Mouse (Mus musculus): ENCODE measurements around the gene Pax6. TPM values are rescaled to one million over a fixed set of nuclear protein-coding genes. Genes with fewer than 3 reads are reported as not detected.

The Pax6 gene
- polyA plus RNA-seq, 1 experiment from 2014 or later, result 1.8 TPM

DNA sequence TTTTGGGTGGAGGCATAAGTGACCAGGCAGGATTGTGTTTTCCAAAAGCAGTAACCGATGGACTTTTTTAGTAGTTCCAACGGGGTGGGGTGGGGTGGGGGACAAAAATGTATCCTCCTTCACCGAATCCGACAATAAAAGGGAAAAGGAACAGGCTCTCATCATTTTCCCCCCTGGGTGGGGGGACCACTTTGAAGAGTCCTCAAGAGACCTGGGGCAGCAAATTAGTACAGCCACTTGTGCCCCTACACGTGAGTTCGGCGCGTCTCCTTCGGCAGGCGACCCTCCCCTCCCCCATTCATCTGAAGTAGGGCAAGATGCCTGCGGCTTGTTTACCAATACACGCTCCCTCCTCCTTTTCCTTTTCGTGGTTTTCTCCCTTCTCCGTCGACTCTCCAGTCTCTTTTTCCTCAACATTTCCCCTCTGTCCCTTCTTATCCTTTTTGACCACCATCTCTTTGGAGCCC is 20.6 kb downstream of the Pax6 start:
- Histone ChIP-seq H3K36me3 (ENCODE audit: control insufficient read depth, insufficient read depth, low read length) (no peaks in the 10 kb centered on the region), H3K27ac (replicated peaks; ENCODE audit: low read depth, low read length) (no peak overlapping the region)
- ATAC-seq (ENCODE audit: low read depth), result no peak

DNA sequence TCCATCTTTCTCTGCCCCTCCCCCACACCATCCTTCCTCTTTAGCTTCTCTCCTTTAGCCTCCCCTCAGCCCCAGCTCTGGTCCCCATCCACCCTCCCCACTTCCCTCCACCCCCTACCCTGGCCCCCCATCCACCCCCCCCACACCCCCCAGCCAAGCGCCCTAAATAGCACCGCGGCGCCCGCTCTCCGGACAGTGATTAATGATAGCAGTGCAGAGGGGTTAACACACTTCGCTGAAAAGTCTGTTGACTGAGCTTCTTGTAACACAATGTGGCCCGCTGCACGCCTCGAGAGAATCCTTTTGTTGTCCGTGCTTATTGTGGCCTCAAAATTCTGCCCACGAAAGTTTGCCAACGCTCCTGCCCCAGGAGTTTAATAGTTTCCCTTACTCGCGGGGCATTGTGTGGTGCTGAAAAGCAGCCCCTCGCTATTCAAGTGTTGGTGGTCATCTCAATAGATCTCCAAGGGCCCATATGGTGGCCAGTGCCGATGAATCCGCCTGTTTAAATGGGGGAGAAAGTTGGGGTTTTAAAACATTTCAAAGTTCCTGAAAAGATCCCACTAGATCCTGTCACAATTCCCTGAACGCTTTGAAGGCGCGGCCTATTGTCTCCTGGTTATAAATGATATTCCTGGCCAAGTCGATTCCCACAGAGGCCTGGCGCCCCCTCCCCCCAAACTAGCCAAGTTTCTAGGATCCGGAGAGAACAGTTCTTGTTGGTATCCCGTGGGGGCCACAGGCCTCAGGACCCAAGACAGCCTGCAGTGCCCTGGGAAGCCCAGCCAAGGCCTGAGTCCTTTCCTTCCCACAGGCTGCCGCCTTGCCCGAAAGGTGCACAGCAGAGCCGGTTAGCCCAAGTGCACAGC is 21.3 kb downstream of the Pax6 start:
- Histone ChIP-seq H3K9ac (ENCODE audit: low read depth, low read length) (no peak overlapping the region), H3K4me3 (ENCODE audit: low read depth, low read length) (0 out of 2 replicates have a peak overlapping the region, but pooled peaks have one; percentile 12), H3K4me1 (ENCODE audit: control insufficient read depth, insufficient read depth, low read length) (no peaks in the 10 kb centered on the region), H3K27me3 (replicated peaks; ENCODE audit: control insufficient read depth, insufficient read depth, low read length) (peaks cover 80% of the 10 kb centered on the region), H3K4me2 (ENCODE audit: low read depth, low read length) (no peak overlapping the region; the same call in 1 of the 2 replicates), H3K9me3 (ENCODE audit: control insufficient read depth, low read length) (no peaks in the 10 kb centered on the region), H3K27ac (replicated peaks; ENCODE audit: low read depth, low read length) (no peak overlapping the region), H3K36me3 (ENCODE audit: control insufficient read depth, insufficient read depth, low read length) (no peaks in the 10 kb centered on the region)
- WGBS, result 5% methylated on average over 28 of the region's 28 CpGs
- no peak for DNase-seq (ENCODE audit: low spot score)
- ATAC-seq (ENCODE audit: low read depth), result peak; percentile 37; the same call in 1 of the 2 replicates

More for the DNA sequence above, 20.6 kb downstream of the Pax6 start:
- no peaks in the 10 kb centered on the region for H3K9me3 ChIP-seq (ENCODE audit: control insufficient read depth, low read length)
- H3K4me2 ChIP-seq (ENCODE audit: low read depth, low read length), result peak overlapping the region; percentile 31
- peaks cover 86% of the 10 kb centered on the region for H3K27me3 ChIP-seq (replicated peaks; ENCODE audit: control insufficient read depth, insufficient read depth, low read length)
- H3K9ac ChIP-seq (ENCODE audit: low read depth, low read length), result no peak overlapping the region
- 0 out of 2 replicates have a peak overlapping the region, but pooled peaks have one; percentile 12 for H3K4me3 ChIP-seq (ENCODE audit: low read depth, low read length)
- DNase-seq (ENCODE audit: low spot score), result no peak
- WGBS, result under 1% methylated on average over 15 of the region's 15 CpGs
- no peaks in the 10 kb centered on the region for H3K4me1 ChIP-seq (ENCODE audit: control insufficient read depth, insufficient read depth, low read length)

DNA sequence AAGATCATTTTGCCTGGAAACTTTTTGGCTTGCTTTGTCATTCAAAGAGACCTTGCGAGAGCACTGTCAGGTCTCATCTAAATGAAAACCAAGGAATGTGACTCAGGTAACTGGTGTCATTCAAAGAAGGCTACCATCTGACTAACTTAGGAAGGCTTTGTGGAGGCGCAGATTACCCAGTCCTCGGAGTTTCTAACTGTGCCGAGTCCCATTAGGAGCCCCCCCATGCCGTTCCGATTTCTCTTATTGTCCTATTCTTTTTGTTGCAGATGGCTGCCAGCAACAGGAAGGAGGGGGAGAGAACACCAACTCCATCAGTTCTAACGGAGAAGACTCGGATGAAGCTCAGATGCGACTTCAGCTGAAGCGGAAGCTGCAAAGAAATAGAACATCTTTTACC is 22.6 kb downstream of the Pax6 start:
- no peaks in the 10 kb centered on the region for H3K36me3 ChIP-seq (ENCODE audit: control insufficient read depth, insufficient read depth, low read length)
- DNase-seq (ENCODE audit: low spot score), result no peak
- WGBS, result 15% methylated on average over 10 of the region's 10 CpGs

DNA sequence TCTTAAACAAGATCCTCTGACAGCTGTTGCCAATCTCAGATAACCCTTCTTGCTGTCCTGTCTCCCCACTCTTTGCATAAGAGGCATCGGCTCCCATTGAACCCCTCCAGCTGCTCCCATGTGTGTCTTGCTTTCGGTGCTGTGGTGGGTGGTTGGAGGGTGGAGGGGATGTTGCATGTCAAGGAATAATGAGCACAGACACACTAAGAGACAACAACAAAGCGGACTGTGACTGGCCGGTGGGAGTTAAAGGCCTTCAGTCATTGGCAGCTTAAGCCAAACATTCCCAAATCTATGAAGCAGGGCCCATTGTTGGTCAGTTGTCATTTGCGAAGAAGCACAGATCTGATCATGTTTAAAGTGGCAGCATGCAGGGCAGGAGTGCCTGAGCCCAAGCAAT is 29.0 kb downstream of the Pax6 start:
- 79% methylated on average over 5 of the region's 5 CpGs for WGBS

More for the DNA sequence above, 22.6 kb downstream of the Pax6 start:
- Histone ChIP-seq H3K9me3 (ENCODE audit: control insufficient read depth, low read length) (no peaks in the 10 kb centered on the region), H3K9ac (ENCODE audit: low read depth, low read length) (no peak overlapping the region), H3K27me3 (replicated peaks; ENCODE audit: control insufficient read depth, insufficient read depth, low read length) (peaks cover 67% of the 10 kb centered on the region), H3K4me2 (ENCODE audit: low read depth, low read length) (no peak overlapping the region), H3K4me3 (ENCODE audit: low read depth, low read length) (no peak overlapping the region), H3K27ac (replicated peaks; ENCODE audit: low read depth, low read length) (no peak overlapping the region), H3K4me1 (ENCODE audit: control insufficient read depth, insufficient read depth, low read length) (no peaks in the 10 kb centered on the region)
- ATAC-seq (ENCODE audit: low read depth), result no peak

DNA sequence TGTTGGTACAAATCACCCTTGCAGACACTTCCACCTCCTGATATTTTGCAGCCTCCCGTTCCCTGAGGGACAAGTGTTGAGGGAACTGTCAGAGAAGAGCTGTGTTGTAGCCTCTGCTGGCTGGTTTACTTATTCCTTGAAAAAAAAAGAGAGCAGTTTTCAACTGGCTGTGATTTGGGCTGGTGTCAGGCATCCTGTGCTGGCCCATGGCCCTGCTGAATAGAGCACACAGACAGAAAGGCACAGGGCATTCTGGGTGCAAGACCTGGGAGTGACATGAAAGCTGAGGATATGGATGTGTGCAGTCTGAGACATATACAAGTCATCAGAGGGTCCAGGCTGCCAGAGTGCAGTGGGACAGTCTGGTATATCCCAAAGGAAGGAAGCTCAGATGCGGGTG is 29.9 kb downstream of the Pax6 start:
- Histone ChIP-seq H3K9ac (ENCODE audit: low read depth, low read length) (no peak overlapping the region), H3K4me2 (ENCODE audit: low read depth, low read length) (no peak overlapping the region), H3K36me3 (ENCODE audit: control insufficient read depth, insufficient read depth, low read length) (peaks cover 6% of the 10 kb centered on the region; the same call in 1 of the 2 replicates), H3K9me3 (ENCODE audit: control insufficient read depth, low read length) (no peaks in the 10 kb centered on the region), H3K4me1 (ENCODE audit: control insufficient read depth, insufficient read depth, low read length) (no peaks in the 10 kb centered on the region), H3K27me3 (replicated peaks; ENCODE audit: control insufficient read depth, insufficient read depth, low read length) (no peaks in the 10 kb centered on the region), H3K4me3 (ENCODE audit: low read depth, low read length) (no peak overlapping the region), H3K27ac (replicated peaks; ENCODE audit: low read depth, low read length) (no peak overlapping the region)
- 81% methylated on average over 2 of the region's 2 CpGs for WGBS
- DNase-seq (ENCODE audit: low spot score), result no peak
- 0 out of 2 replicates have a peak, but pooled peaks have one; percentile 15 for ATAC-seq (ENCODE audit: low read depth)

More for the DNA sequence above, 29.0 kb downstream of the Pax6 start:
- H3K4me3 ChIP-seq (ENCODE audit: low read depth, low read length), result no peak overlapping the region
- no peak overlapping the region for H3K27ac ChIP-seq (replicated peaks; ENCODE audit: low read depth, low read length)
- H3K4me2 ChIP-seq (ENCODE audit: low read depth, low read length), result no peak overlapping the region
- peaks cover 6% of the 10 kb centered on the region; the same call in 1 of the 2 replicates for H3K36me3 ChIP-seq (ENCODE audit: control insufficient read depth, insufficient read depth, low read length)
- H3K9ac ChIP-seq (ENCODE audit: low read depth, low read length), result no peak overlapping the region
- ATAC-seq (ENCODE audit: low read depth), result no peak
- H3K4me1 ChIP-seq (ENCODE audit: control insufficient read depth, insufficient read depth, low read length), result no peaks in the 10 kb centered on the region
- H3K9me3 ChIP-seq (ENCODE audit: control insufficient read depth, low read length), result no peaks in the 10 kb centered on the region
- H3K27me3 ChIP-seq (replicated peaks; ENCODE audit: control insufficient read depth, insufficient read depth, low read length), result peaks cover 3% of the 10 kb centered on the region
- DNase-seq (ENCODE audit: low spot score), result no peak

DNA sequence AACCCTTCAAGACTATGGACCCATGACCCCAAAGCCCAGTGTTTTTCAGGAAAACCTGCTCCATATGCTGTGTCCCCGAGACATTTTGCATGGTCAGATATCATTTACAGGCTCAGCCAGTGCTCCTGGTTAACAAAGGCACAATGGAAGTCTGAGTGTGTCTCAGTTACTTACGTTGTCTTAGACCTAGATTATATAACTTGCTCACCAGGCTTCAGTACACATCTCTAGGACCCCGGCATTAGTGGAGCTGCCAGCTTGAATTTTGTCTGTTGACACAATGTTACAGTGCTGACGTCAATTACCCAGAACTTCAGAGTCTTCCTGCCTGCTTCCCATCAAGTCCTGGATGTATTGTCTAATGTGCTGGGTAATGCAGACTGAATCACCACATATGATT is 33.1 kb downstream of the Pax6 start:
- Histone ChIP-seq H3K9ac (ENCODE audit: low read depth, low read length) (no peak overlapping the region), H3K9me3 (ENCODE audit: control insufficient read depth, low read length) (no peaks in the 10 kb centered on the region), H3K27me3 (replicated peaks; ENCODE audit: control insufficient read depth, insufficient read depth, low read length) (no peaks in the 10 kb centered on the region), H3K4me2 (ENCODE audit: low read depth, low read length) (no peak overlapping the region), H3K4me1 (ENCODE audit: control insufficient read depth, insufficient read depth, low read length) (no peaks in the 10 kb centered on the region), H3K27ac (replicated peaks; ENCODE audit: low read depth, low read length) (no peak overlapping the region), H3K4me3 (ENCODE audit: low read depth, low read length) (no peak overlapping the region), H3K36me3 (ENCODE audit: control insufficient read depth, insufficient read depth, low read length) (peaks cover 6% of the 10 kb centered on the region; the same call in 1 of the 2 replicates)
- ATAC-seq (ENCODE audit: low read depth) (no peak), DNase-seq (ENCODE audit: low spot score) (no peak)
- 50% methylated on average over 4 of the region's 4 CpGs for WGBS

DNA sequence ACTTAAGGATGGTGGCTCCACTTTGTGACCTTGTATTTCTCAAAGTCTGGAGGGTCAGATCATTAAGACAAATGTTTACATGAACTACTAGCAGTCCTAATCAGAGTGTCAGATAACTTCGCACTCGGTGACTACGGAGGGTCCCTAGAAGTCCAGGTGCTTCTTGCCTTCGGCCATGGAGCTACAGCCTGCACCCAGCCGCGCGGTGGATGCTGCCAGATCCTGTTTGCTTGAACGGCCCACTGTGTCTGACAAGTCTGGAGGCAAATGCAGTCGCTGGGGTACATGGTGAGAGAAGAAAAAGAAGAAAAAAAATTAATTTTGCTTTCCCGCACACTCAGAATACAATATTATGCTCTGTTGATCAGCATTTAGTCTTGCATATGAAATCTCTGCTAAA is 33.9 kb downstream of the Pax6 start:
- 72% methylated on average over 10 of the region's 10 CpGs for WGBS
- Histone ChIP-seq H3K27ac (replicated peaks; ENCODE audit: low read depth, low read length) (no peak overlapping the region), H3K36me3 (ENCODE audit: control insufficient read depth, insufficient read depth, low read length) (peaks cover 6% of the 10 kb centered on the region; the same call in 1 of the 2 replicates), H3K27me3 (replicated peaks; ENCODE audit: control insufficient read depth, insufficient read depth, low read length) (no peaks in the 10 kb centered on the region), H3K9ac (ENCODE audit: low read depth, low read length) (no peak overlapping the region), H3K4me1 (ENCODE audit: control insufficient read depth, insufficient read depth, low read length) (no peaks in the 10 kb centered on the region), H3K4me3 (ENCODE audit: low read depth, low read length) (no peak overlapping the region), H3K4me2 (ENCODE audit: low read depth, low read length) (no peak overlapping the region), H3K9me3 (ENCODE audit: control insufficient read depth, low read length) (no peaks in the 10 kb centered on the region)
- ATAC-seq (ENCODE audit: low read depth) (no peak), DNase-seq (ENCODE audit: low spot score) (no peak)

DNA sequence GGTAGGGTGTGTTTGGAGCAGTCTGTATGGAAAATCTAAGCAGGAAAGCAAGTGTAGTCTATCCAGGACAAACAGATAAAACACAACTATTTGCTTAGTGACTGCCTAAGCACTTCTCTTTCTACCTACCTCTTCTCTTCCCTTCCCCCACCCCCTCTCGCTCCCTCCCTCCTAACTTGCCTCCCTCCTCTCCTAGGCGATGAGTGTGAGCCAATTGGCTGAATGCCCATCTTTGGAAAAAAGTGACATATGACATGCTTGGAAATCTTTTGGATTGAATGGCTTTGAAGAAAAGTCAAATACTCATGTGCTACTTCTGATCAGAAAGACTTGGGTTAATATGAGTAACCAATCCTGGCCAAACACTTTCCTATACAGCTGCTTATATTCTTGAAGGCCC is 36.6 kb downstream of the Pax6 start:
- no peaks in the 10 kb centered on the region for H3K9me3 ChIP-seq (ENCODE audit: control insufficient read depth, low read length)
- no peaks in the 10 kb centered on the region for H3K27me3 ChIP-seq (replicated peaks; ENCODE audit: control insufficient read depth, insufficient read depth, low read length)
- H3K4me1 ChIP-seq (ENCODE audit: control insufficient read depth, insufficient read depth, low read length), result no peaks in the 10 kb centered on the region
- 62% methylated on average over 2 of the region's 2 CpGs for WGBS
- H3K4me3 ChIP-seq (ENCODE audit: low read depth, low read length), result no peak overlapping the region
- DNase-seq (ENCODE audit: low spot score) (no peak), ATAC-seq (ENCODE audit: low read depth) (no peak)
- peaks cover 6% of the 10 kb centered on the region; the same call in 1 of the 2 replicates for H3K36me3 ChIP-seq (ENCODE audit: control insufficient read depth, insufficient read depth, low read length)
- no peak overlapping the region for H3K9ac ChIP-seq (ENCODE audit: low read depth, low read length)
- no peak overlapping the region for H3K27ac ChIP-seq (replicated peaks; ENCODE audit: low read depth, low read length)
- no peak overlapping the region for H3K4me2 ChIP-seq (ENCODE audit: low read depth, low read length)

Measured in embryonic facial prominence, embryonic 14.5 days (tissue).